Mouse (Mus musculus) layer of hippocampus, adult 2 months (tissue): ENCODE measurements at regions not wholly inside any gene's neighbourhood (a gene's known extent, or its start where the extent isn't known, plus 50 kb on each side); places are given as distances from the start of the nearest gene placed in this dataset.

Source experiments
- DNase-seq, 2 experiments: peaks; one replicate each; pipeline ENCODE4 v3.0.0; 2022; ENCODE audit warnings: low spot score in 2 of 2
- H3K27ac ChIP-seq: fragments of 200-600 bp; 2 replicates; pipeline ENCODE4 v1.8.1; 2022
- H3K4me3 ChIP-seq: fragments of 200-600 bp; 2 replicates; pipeline ENCODE4 v1.8.1; 2022; ENCODE audit warnings: mild to moderate bottlenecking
- CTCF ChIP-seq: fragments of 200-600 bp; conservative IDR thresholded peaks from 2 replicates; pipeline ENCODE4 v1.8.1; 2022; ENCODE audit warnings: antibody characterized with exemption, mild to moderate bottlenecking, moderate library complexity

DNA sequence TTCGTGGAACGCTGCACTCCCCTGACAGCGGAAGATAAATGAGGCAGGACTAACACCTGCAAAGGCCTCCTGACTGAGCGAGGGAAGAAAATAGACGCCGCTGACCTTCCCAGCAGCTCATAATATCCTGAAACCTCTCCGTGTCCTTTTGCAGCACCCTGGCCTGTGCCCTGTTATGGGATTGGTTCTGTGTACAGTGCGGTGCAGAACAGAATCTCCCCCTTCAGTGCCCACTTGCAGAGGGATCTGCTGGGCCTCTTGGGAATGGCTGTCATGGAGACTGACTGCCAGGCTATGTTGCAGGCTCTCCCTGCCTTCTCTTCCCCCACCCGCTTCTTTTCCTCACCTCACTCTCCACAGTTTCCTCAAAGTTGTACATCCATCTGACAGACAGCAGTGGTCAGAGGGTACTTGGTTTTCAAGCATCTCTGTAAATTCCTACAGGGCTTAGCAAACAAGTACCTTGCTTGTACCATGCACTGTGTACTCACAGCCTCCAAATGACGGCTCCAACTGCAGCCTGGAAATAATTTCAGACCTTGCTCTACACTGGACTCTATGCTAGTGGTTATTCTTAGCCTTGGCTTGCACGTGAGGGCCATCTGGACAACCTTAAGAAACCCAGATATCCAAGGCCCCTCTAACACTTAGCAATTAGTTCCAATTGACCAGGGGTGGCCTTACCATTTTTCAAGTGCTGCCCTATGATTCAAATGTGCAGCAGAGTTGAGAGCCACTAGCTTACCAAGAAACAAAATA, 382.7 kb downstream of the Gm45692 start:
- TF ChIP-seq CTCF: no peak
- H3K27ac ChIP-seq: no peak overlapping the region
- H3K4me3 ChIP-seq: no peak overlapping the region
- DNase-seq: no peak

DNA sequence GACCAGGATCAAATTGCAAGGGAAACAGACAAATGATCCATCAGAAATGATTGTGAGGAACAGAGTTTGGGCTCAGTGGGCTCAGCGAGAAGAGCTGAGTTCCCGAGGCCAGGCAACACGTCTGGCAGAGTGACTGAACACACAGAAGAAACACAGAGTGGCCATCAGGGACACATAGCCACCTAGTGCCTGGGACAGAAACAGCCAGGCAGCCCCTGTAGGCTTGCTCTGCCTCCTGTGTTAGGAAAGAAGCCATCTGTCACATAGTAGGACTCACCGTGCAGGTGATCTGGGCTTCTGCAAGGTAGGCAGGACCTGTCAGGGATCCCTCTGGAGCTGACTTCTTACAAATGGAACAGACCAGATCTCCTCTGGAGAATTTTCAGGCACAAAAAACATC, 383.4 kb downstream of the Gm45692 start:
- Histone ChIP-seq H3K4me3 (no peak overlapping the region), H3K27ac (no peak overlapping the region)
- no peak for DNase-seq
- TF ChIP-seq CTCF: 0 out of 2 replicates have a peak, but pooled peaks have one; percentile 6

DNA sequence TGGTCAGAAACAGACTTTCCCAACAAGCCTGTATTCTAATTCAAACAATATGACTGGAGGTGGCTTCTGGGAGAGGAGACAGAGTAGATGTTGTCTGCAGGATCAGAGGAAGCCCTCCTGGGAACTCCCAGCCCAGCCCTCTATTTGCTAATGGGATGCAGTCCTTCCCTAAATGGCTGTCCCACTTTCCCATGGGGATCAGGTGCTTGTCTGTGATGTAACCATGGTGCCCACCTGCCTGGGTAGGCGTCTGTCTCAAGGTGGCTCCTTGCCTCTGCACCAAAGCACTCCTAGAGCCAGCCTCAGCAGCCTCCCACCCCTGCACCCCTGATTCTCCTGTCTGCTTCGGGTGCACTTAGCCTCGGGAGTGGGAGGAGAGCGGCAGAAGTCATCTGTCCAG, 384.6 kb downstream of the Gm45692 start:
- no peak for DNase-seq
- no peak overlapping the region for H3K4me3 ChIP-seq
- H3K27ac ChIP-seq: no peak overlapping the region
- TF ChIP-seq CTCF: no peak

DNA sequence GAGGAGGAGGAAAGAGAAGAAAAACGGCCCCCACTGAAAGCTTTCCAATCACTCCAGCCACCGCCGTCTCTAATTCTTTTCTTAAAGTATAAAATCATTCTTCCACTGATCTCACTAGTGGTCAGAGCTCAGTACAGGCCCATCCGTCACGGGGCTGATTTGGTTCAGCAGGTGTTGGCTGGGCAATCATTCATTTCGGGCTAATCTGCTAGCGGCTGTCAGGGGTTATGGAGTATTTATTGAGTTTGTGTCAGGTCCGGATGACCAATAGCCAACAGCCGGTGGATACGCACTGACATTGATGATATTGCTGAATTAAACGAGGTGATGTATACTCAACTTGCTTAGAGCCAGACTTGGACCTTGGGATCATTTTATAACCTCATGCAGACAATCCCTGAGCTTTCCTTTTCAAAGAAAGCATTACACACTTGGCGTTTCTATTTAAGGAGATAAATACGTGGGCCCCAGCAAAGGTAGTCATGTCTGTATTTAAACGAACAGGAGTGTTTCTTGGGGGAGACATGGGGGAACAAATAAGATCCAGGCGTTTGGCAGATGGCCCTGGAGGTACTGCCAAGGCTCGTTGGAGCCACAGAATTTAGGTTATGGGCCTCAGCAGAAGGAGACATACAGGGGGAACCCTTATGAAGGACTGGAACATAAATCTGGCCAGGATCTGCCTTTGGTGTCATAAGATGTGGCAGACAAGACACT, 385.1 kb downstream of the Gm45692 start:
- Histone ChIP-seq H3K4me3 (no peak overlapping the region), H3K27ac (no peak overlapping the region)
- no peak for TF ChIP-seq CTCF
- DNase-seq: no peak

DNA sequence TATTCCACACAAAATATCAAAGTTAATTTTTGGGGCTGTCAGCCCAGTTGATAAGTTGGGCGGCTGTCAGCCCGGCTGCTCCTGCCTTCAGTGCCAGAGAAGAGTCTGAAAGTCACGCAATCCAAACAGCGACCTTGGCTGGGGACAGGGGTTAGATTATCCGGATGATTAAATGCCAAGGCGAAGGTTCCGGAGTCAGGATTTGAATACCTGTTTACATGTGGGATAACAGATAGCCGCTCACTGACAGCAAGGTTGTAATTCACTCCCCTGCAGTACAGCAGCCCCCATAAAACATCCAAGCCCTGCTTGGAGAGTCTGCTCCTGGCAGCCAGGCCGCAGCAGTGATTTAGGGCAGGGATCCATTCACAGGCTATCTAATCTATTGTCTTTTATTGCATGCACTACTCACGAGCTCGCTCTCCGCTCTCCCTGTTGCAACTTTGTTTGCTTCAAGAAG, 388.3 kb downstream of the Gm45692 start:
- no peak for DNase-seq
- Histone ChIP-seq H3K27ac (no peak overlapping the region), H3K4me3 (no peak overlapping the region)
- no peak for TF ChIP-seq CTCF

DNA sequence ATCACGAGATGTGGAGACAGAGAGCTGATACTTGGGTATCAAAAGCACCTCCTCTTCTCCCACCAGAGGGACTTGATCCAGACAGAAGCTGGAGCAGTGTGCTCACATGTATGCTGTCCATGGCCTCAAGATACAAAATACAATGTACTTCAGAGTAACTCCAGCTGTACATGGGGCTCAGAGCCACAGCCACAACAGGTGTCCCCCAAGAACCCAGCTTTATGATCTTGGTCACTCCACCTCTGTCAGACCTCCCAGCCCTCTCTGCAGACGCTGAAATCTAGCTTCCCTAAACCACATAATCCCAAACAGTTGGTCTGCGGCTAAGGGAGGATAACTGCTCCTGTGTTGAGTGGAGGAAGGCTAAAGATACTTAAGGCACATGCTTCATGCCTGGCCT, 389.9 kb downstream of the Gm45692 start:
- H3K27ac ChIP-seq: no peak overlapping the region
- TF ChIP-seq CTCF: no peak
- no peak for DNase-seq
- no peak overlapping the region for H3K4me3 ChIP-seq

DNA sequence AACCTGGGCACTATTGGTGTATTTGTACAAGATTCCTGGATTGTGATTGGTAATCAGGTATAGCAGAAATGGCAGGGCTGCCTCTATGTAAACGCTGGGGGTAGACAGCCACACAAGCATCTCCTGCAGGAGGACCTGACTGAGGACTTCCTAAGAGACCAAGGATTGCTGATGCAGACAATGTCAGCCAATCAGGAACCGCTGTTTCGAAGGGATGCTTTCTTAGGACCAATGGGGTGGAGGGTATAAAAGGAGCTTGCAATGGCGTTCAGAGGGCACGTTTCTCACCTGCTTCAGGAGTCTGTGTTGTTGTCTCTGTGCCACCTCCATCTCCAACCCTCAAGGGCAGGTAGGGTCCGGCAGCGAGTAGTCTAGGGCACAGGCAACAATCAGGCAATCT, 393.7 kb downstream of the Gm45692 start:
- Histone ChIP-seq H3K27ac (no peak overlapping the region), H3K4me3 (no peak overlapping the region)
- no peak for TF ChIP-seq CTCF
- no peak for DNase-seq

DNA sequence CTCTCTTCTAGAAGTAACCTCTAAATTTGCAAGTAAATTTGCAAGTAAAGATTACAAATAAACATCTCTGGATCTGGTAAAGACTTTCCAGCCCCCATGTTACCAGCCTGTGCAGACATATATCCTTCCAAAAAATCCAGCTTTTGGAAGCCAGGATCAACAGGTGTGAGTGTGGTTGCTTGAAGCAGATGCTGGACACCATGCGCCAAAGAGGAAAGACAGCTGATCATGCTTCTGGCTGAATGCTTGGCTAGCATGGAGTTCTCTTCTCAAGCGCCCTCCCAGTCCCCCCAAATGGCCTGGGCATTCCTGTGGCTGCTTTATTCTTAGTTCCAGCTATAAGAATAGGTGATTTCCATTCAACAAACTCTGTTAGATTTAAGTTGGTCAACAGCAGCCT, 404.9 kb downstream of the Gm45692 start:
- Histone ChIP-seq H3K4me3 (no peak overlapping the region), H3K27ac (no peak overlapping the region)
- no peak for DNase-seq
- no peak for TF ChIP-seq CTCF

DNA sequence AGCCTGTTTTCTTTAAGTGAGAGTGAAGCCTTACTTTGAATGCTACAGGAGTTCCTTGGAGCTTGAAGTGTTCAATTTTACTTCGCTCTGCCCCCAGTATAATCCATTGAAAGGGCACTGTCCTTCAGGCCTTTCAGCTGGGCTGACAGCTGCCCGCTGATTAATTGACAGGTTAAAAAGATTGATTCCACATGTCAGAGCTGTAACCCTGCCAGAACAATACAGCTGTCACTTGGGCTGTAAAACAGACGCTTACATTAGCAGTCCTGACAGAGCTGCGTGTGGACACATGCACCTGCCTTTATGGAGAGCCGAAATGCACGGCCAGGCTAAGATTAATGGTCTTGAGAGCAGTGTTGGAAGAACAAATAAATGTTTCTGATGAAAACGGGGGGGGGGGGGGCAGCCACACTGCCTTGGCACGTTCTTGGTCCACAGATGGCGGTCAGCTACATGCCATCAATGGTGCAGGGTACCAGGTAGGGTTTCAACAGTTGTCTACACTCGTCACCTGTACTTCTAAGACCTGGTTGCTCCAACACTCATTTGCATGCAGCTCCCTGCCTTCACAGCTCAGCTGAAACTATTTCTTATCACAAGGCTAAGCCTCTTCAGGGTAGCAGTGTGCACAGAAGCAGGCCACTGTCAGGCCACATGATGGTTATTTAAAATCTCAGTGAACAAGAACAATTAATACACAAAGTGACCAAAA, 407.3 kb downstream of the Gm45692 start:
- no peak for TF ChIP-seq CTCF
- no peak overlapping the region for H3K27ac ChIP-seq
- H3K4me3 ChIP-seq: no peak overlapping the region
- DNase-seq: no peak

DNA sequence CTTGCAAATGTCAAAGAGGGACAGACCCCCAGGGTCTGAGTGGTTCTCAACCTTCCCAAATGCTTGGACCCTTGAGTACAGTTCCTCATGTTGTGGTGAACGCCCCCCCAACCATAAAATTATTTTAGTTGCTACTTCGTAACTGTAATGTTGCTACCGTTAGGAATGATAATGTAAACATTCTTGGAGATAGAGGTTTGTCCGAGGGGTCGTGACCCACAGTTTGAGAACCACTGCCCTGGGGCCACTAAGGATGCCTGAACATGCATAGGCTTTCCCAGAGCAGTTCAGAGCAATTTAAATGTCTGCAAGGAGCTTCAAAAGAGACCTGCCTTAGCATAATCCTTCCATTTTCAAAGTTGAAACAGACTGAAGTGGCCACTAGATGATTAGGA, 407.8 kb downstream of the Gm45692 start:
- H3K27ac ChIP-seq: no peak overlapping the region
- H3K4me3 ChIP-seq: no peak overlapping the region
- TF ChIP-seq CTCF: no peak
- DNase-seq: no peak

DNA sequence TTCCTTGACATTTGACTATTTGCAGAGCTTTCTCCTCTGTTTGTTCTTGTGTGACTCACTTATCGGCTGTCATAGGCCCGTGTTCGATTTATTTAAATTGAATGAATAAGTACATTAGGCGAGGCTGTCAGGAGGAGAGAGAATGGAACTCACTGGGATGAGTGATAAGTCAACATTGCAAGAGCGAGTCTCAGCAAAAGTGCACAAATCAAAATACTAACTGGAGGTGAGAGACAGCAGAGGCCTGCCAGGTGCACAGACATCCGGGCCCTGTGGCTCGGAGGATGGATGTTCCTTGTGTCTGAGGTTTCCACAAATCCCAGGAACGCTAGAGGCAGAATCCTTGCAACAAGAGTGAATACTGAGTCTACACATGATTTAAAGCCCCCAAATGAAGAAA, 410.6 kb downstream of the Gm45692 start:
- TF ChIP-seq CTCF: no peak
- DNase-seq: no peak
- Histone ChIP-seq H3K27ac (no peak overlapping the region), H3K4me3 (no peak overlapping the region)

DNA sequence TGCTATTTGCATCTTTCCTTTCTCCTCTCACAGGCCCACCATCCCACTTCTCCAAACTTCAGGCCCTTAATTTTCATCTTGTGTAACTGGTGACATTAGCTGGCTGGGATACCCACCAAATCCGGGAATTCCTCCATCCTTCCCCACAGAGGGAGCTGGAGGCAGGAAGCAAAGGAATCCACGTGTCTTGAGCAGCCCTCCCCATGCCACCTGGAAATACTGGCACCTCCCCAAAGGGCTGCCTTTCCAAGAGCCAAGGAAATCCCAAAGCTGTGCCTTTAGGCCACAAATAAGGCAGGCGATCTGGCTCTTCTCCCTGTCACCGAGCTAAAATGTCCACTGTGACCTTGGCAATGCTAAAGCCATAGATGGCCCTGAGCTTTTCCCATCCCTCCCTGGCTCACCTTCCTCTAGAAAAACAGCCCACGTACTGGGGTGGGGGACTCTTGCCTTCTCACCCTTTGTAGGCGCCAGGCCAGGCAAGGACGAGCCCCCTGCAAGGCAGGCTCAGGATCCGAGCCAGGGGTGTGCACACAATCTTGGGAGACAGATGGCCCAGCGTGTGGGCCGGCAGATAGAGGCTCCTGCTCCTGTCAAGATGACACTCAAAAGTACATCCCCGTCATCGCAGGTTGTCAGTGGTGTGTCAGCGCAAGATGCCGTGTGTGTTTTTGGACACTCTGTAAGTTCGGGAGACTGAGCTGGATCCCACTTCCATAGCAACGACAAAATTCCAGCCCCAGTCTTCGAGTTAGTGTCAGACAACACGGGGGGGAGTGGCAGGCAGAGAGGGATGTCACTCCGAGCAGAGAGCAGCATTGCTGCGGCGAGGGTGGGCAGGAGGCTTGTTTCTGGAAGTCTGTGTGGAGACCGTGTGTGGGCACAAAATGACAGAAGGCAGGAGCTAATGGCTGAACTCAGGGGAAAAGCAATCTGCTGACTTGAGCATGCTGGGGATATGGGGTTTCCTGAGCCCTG, 414.4 kb downstream of the Gm45692 start:
- no peak for TF ChIP-seq CTCF
- H3K27ac ChIP-seq: no peak overlapping the region
- DNase-seq: peak; percentile 47 to 48
- H3K4me3 ChIP-seq: no peak overlapping the region; the same call in 1 of the 2 replicates
